Mouse (Mus musculus) left cerebral cortex, postnatal 10 days (tissue): ENCODE measurements around the gene Lpp. TPM values are rescaled to one million over a fixed set of nuclear protein-coding genes. Genes with fewer than 3 reads are reported as not detected.

ENCODE experiments used
- DNase-seq, 2 experiments: peaks; one replicate each; pipeline ENCODE4 v3.0.0; 2021 to 2022; ENCODE audit warnings: low spot score in 2 of 2, mixed read lengths in 1 of 2; ENCODE audit errors: extremely low spot score in 1 of 2
- intact Hi-C: fragments of 180-260 bp; cut with DNase I; formaldehyde crosslinking; loops from one replicate; pipeline ENCODE4 v1.15.1; 2025
- total RNA-seq, 2 experiments: library from RNA; stranded (reverse); gene quantifications; 2 replicates each; pipeline ENCODE4 v1.2.3; 2021

Gene Lpp
- total RNA-seq, 2 experiments from 2014 or later = 8.8 to 9.8 TPM

DNA sequence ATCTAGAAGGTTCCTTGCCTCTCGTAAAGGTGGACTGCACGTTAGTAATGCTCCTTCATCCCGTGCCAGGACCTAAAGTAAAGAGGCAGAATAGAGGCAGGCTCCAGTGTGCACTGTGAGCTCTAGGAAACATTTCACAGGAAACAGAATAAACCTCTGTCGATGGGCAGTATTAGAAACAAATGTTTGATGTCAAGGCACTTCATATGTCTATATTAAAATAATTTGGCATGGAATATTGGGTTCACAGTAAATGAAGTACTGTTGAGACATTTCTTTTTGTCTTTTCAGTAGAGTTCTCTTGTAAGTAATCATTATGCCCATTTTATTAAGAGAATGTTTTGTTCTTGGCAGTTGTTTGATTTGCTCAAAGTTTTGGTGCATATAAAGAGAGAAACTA lies 398.7 kb downstream of the Lpp start:
- no peak for DNase-seq
- intact Hi-C loops = no loop called here

GRCm38 (mm10) chr16:24792836-24793235 lies 399.5 kb downstream of the Lpp start:
- DNase-seq = no peak
- intact Hi-C loops = no loop called here

DNA sequence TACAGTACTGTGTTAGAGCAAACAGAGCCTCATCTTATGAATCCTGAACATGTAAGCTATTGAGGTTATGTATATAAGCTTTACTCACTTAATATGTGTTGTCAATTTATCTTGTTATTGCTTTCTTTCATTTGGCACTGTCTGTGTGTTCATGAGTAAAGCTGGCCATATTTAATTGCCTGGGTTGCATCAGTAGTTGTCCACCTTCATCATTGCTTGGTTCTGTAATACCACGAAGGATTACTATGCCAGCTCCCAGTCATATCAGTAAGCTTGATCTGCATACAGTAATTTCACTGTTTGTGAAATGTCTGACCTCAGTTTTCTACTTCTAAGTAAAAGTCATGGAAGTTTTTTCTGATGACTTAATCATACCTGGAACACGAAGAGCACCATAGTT lies 401.4 kb downstream of the Lpp start:
- intact Hi-C loops = no loop called here

DNA sequence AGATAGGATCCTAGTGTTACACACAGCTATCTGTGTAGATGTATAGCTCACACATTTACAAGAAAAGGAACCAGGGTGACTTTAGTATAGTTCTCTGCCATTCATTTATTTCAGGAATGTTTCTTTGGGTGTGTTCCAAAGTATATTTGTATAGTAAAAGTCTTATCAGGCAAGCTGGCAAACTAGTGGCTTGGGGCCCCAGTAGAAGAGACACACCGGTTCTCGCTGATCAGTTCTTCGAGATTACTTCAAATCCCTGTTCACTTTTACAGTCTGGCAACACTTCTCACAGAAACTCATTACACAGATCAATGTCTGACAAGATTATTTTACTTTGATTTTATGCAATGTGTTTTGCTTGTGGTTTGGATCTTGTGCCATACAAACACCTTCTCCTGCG lies 408.0 kb downstream of the Lpp start:
- intact Hi-C loops = no loop called here
- no peak for DNase-seq

More for the DNA sequence above, 401.4 kb downstream of the Lpp start:
- DNase-seq = no peak

DNA sequence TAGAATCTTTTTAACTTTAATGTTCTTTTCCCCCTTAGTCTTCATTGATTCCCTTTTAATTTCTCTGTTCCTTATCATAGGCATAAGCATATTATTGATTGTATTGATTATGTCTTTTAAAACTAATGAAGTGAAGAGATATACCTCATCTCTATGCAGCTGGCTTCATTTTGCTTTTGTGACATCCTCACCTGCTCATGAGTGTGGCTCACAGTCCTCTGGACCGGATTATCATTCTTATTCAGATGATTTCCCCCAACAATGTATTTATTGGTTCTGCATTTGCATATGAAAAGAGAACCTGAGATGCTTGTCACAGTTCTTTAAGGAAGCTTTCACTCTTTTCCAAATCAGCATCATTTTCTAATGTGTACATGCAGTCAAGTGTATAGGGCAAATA lies 408.5 kb downstream of the Lpp start:
- intact Hi-C loops = no loop called here

GRCm38 (mm10) chr16:24806093-24806492 lies 412.8 kb downstream of the Lpp start:
- no peak for DNase-seq
- intact Hi-C loops = no loop called here

More for the DNA sequence above, 408.5 kb downstream of the Lpp start:
- no peak for DNase-seq

- intact Hi-C loops = no loop called here
- no peak for DNase-seq
Observed at GRCm38 (mm10) chr16:24807565-24807964, 414.3 kb downstream of the Lpp start.

- intact Hi-C loops = loop anchor here (10.0 kb wide), 1 partner anchor 825 kb away; the partner anchor contains the start of genes Bcl6 and Gm37419
- peak in 1 of 2 experiments; percentile 35 for DNase-seq
Observed at GRCm38 (mm10) chr16:24809811-24810210, 416.5 kb downstream of the Lpp start.

GRCm38 (mm10) chr16:24816621-24817020 lies 423.3 kb downstream of the Lpp start:
- intact Hi-C loops = loop anchor here (10.0 kb wide), 1 partner anchor 832 kb away; the partner anchor contains the start of genes Bcl6 and Gm37419
- no peak for DNase-seq

DNA sequence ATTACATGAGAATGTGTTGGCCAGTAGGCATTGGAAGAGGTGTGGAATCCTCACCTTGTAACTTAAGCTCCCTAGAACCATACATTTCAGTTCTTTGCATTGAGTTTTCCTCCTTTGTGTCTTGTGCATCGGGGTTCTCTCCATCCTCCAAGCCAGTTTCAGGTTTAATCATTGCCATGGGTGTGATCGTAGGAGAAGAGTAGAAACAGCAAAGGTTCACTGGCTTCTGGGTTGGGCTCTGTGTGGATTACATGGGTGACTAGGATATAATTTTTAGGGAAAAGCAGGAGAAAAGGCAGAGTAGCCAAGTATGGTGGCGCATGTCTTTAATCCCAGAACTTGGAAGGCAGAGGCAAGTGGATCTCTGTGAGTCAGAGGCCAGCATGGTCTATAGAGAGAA lies 424.1 kb downstream of the Lpp start:
- no peak for DNase-seq
- intact Hi-C loops = loop anchor here (10.0 kb wide), 1 partner anchor 833 kb away; the partner anchor contains the start of genes Bcl6 and Gm37419

DNA sequence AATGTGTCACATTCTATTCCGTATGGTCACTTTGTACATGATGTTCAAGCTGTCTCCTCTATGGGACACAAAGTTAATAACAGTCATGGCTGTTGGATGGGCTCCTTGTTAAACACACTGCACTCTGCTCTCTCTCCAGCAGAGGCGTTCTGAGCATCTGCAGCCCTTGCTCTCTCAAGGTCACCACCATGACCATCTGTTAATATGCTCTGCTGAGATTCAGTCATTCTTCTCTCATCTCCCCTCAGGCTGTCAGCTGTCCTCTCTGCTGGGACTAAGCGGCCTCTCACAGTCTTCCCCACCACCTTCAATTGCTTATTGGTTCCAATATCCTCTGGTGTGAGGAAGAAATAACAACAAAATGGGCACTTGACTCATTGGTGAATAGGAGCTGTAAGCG lies 425.8 kb downstream of the Lpp start:
- intact Hi-C loops = loop anchor here (10.0 kb wide), 1 partner anchor 834 kb away; the partner anchor contains the start of genes Bcl6 and Gm37419
- DNase-seq = no peak

DNA sequence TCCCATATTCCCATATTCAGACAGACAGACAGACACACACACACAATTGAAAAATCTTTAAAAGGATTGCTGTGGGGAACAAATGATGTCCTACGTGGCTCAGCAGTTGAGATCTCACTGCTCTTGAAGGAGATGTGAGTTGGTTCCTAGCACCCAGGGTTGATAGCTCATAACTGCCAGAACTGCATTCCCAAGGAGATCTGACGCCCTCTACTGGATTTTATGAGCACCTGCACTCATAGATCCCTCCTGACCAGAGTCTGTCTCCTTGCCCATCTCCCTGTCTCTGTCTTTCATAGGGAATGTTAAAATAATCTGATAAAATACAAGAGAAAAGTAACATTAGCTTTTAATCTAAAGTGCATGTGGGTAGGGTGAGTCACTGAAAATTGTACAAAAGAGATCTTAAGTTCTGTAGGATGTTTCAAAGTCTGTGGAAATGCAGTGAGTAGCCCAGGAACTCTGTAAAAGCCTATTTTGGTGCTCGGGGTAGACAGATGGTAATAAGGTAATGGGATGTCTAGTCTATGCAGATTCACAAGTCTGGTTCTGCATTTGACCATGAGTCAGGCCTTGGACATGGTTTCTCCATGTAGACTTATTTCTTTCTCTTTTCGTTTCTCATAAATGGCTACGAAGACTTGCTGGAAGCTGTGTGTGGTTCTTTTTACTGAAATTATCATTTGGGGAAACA lies 429.0 kb downstream of the Lpp start:
- intact Hi-C loops = no loop called here
- DNase-seq = no peak

- no peak for DNase-seq
- intact Hi-C loops = no loop called here
Observed at GRCm38 (mm10) chr16:24822918-24823317, 429.6 kb downstream of the Lpp start.

GRCm38 (mm10) chr16:24826390-24826789 lies 433.1 kb downstream of the Lpp start:
- DNase-seq = no peak
- intact Hi-C loops = no loop called here

- intact Hi-C loops = no loop called here
- no peak for DNase-seq
Observed at GRCm38 (mm10) chr16:24828207-24828803, 435.0 kb downstream of the Lpp start.

GRCm38 (mm10) chr16:24829860-24830259 lies 436.6 kb downstream of the Lpp start:
- no peak for DNase-seq
- intact Hi-C loops = no loop called here

GRCm38 (mm10) chr16:24830939-24831338 lies 437.6 kb downstream of the Lpp start:
- no peak for DNase-seq
- intact Hi-C loops = no loop called here

DNA sequence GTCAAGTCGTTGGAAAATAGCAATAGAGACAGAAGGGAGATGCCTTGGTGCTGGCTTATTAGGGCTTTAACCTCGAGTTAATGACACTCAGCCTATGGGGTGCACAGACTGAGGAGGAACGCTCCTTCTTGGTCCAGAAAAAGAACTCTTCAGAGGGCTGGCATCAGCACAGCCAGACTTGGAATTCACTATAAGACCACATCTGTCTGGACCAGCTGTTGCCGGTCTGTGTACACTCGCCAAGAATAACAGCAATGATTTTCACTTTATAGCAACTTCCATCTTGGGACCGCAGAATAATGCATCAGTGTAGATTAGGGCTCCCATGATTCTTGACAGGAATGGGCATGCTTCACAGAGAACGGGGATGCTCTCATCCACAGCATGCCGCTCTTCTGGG lies 439.9 kb downstream of the Lpp start:
- DNase-seq = no peak
- intact Hi-C loops = no loop called here

DNA sequence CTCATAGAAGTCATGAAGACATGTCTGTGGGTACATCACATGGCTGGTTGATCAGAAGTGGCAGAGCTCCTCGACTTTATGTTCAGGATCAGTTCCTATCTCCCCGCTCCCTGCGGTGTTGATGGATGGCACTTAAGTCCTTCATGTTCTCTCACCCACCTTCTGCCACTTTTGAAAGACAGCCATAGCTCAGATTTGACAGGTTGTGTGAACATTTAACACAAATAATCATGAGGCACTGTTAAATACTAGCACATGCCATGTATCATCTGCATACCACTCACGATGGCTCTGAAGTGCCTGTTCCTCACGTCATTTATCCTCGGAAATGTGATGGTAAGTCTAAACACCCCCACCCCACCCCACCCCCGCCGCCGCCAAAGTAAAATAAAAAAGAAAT lies 441.2 kb downstream of the Lpp start:
- intact Hi-C loops = no loop called here
- DNase-seq = no peak

GRCm38 (mm10) chr16:24836550-24836949 lies 443.2 kb downstream of the Lpp start:
- intact Hi-C loops = no loop called here
- no peak for DNase-seq
